Comparison of ENCODE assay signal across 7 mouse cellular contexts in the genomic region with DNA sequence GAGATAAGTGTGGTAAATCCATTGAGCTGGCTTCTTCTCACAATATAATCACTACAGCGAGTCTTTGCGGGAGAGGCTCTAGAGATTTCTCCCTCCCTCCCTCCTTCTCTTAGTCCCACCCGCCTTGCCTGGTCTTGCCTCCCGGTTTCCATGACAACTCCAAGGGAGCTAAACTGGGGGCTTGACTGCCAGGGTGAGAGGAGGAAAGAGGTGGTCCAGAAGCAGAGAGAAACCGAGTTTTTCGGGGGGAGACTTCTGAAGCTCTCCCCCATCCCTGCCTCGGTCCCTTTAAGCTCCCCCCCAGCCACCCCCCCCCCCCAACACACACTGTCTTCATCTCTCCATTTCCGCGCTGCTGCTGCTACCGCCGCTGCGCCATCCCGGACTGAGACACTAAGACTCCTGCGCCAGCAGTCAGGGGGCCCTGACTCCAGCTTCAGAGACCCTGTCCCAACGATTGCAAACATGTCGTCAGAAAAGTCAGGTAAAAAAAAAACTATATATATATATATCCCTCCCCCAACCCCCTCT. TPM values are rescaled to one million over a fixed set of nuclear protein-coding genes. Genes with fewer than 3 reads are reported as not detected.
DNase-seq lines count a peak whose midpoint lies in the region; ATAC-seq and TF ChIP-seq lines count a peak whose summit lies in the region.

TSS of gene Prrt1 (plus strand) at position 313 of the 531 bp plus-strand sequence.

- ATAC-seq in hindbrain, embryonic 12.5 days (ENCODE audit: low FRiP score) = peak; percentile 27; the same call in 1 of the 2 replicates
- ATAC-seq in liver, embryonic 11.5 days (replicated peaks; ENCODE audit: low FRiP score) = no peak

- TF ChIP-seq POLR2A in spleen, adult 2 months (IDR thresholded peaks at IDR 0.05; ENCODE audit: low read depth, low read length) = no peak
- peak; percentile 70 for TF ChIP-seq POLR2A in cortical plate, adult 2 months (IDR thresholded peaks at IDR 0.05; ENCODE audit: extremely low read depth, insufficient read depth, low read length)
- TF ChIP-seq POLR2A in small intestine, adult 2 months (IDR thresholded peaks at IDR 0.05; ENCODE audit: low read depth, low read length) = no peak

- no peak for DNase-seq in spleen, adult 2 months (ENCODE audit: low read depth in 1 of 2, low spot score in 2 of 2)
- DNase-seq in spleen, postnatal 36 days (ENCODE audit: low spot score in 2 of 2) = no peak
- DNase-seq in liver, embryonic 11.5 days (ENCODE audit: low spot score) = no peak
- DNase-seq in gastrocnemius, postnatal 14 days = no peak

- H3K4me1 ChIP-seq in spleen, adult 2 months (ENCODE audit: control insufficient read depth, insufficient read depth, insufficient read length) = peaks cover 19% of the 10 kb centered on the region
- peaks cover 5% of the 10 kb centered on the region; the same call in 1 of the 2 replicates for H3K4me1 ChIP-seq in cortical plate, adult 2 months (ENCODE audit: control insufficient read depth, insufficient read depth, low read length)
- peaks cover 61% of the 10 kb centered on the region for H3K4me1 ChIP-seq in hindbrain, embryonic 12.5 days
- H3K4me1 ChIP-seq in liver, embryonic 11.5 days (replicated peaks; ENCODE audit: control insufficient read depth, insufficient read depth, low read length) = peaks cover 36% of the 10 kb centered on the region
- peaks cover 13% of the 10 kb centered on the region for H3K4me1 ChIP-seq in small intestine, adult 2 months (ENCODE audit: control insufficient read depth, insufficient read depth, insufficient read length, low read length)

- WGBS in spleen, adult 2 months = 22% methylated on average over 16 of the region's 16 CpGs
- WGBS in hindbrain, embryonic 12.5 days = 1% methylated on average over 15 of the region's 16 CpGs
- WGBS in liver, embryonic 11.5 days = 4% methylated on average over 16 of the region's 16 CpGs
- WGBS in small intestine, adult 2 months = 61% methylated on average over 16 of the region's 16 CpGs

- H3K9ac ChIP-seq in hindbrain, embryonic 12.5 days = peak within 1 kb of the TSS; percentile 74
- no peak within 1 kb of the TSS; the same call in 1 of the 2 replicates for H3K9ac ChIP-seq in liver, embryonic 11.5 days (ENCODE audit: low read depth, low read length)

- H3K27ac ChIP-seq in spleen, adult 2 months (ENCODE audit: insufficient read depth, low read length) = peak within 1 kb of the TSS; percentile 23
- H3K27ac ChIP-seq in cortical plate, adult 2 months (ENCODE audit: insufficient read depth, low read length) = peak within 1 kb of the TSS; percentile 97
- H3K27ac ChIP-seq in hindbrain, embryonic 12.5 days = peak within 1 kb of the TSS; percentile 67; the same call in 1 of the 2 replicates
- no peak within 1 kb of the TSS for H3K27ac ChIP-seq in liver, embryonic 11.5 days (ENCODE audit: low read depth, low read length)
- peak within 1 kb of the TSS; percentile 89 for H3K27ac ChIP-seq in small intestine, adult 2 months (ENCODE audit: insufficient read depth, low read depth, low read length)

- intact Hi-C loops in gastrocnemius, postnatal 14 days (cut with DNase I; ENCODE audit: low total_unique reads) = no loop called here

- no peak for TF ChIP-seq CTCF in spleen, adult 2 months (IDR thresholded peaks at IDR 0.05; ENCODE audit: extremely low read depth, insufficient read depth, insufficient read length, insufficient replicate concordance)
- no peak for TF ChIP-seq CTCF in cortical plate, adult 2 months (IDR thresholded peaks at IDR 0.05; ENCODE audit: extremely low read depth, insufficient read depth, low read length)
- TF ChIP-seq CTCF in small intestine, adult 2 months (IDR thresholded peaks at IDR 0.05; ENCODE audit: extremely low read depth, insufficient read length, insufficient replicate concordance, low read depth, low read length) = no peak

- H3K27me3 ChIP-seq in spleen, adult 2 months (ENCODE audit: control insufficient read depth, insufficient read depth, low read length) = peaks cover 12% of the 10 kb centered on the region; the same call in 1 of the 2 replicates
- H3K27me3 ChIP-seq in hindbrain, embryonic 12.5 days = peaks cover 55% of the 10 kb centered on the region
- peaks cover 48% of the 10 kb centered on the region for H3K27me3 ChIP-seq in liver, embryonic 11.5 days (replicated peaks; ENCODE audit: control insufficient read depth, insufficient read depth, low read length)
- H3K27me3 ChIP-seq in small intestine, adult 2 months (ENCODE audit: control insufficient read depth, insufficient read depth, low read length) = peaks cover 14% of the 10 kb centered on the region

- peak within 1 kb of the TSS; percentile 23; the same call in 1 of the 2 replicates for H3K4me3 ChIP-seq in spleen, adult 2 months (ENCODE audit: extremely low read depth, insufficient read depth, insufficient read length)
- H3K4me3 ChIP-seq in cortical plate, adult 2 months (ENCODE audit: insufficient read depth, low read length) = peak within 1 kb of the TSS; percentile 75
- peak within 1 kb of the TSS; percentile 69 for H3K4me3 ChIP-seq in hindbrain, embryonic 12.5 days
- H3K4me3 ChIP-seq in liver, embryonic 11.5 days (ENCODE audit: low read depth, low read length) = peak within 1 kb of the TSS; percentile 80; the same call in 1 of the 2 replicates
- peak within 1 kb of the TSS; percentile 74 for H3K4me3 ChIP-seq in small intestine, adult 2 months (ENCODE audit: low read depth, low read length)

- H3K9me3 ChIP-seq in hindbrain, embryonic 12.5 days (replicated peaks) = no peaks in the 10 kb centered on the region
- no peaks in the 10 kb centered on the region for H3K9me3 ChIP-seq in liver, embryonic 11.5 days (ENCODE audit: control insufficient read depth, low read length)

- H3K4me2 ChIP-seq in hindbrain, embryonic 12.5 days (replicated peaks) = peak within 1 kb of the TSS; percentile 88
- H3K4me2 ChIP-seq in liver, embryonic 11.5 days = peak within 1 kb of the TSS; percentile 94

- H3K36me3 ChIP-seq in spleen, adult 2 months (ENCODE audit: control insufficient read depth, insufficient read depth, low read length) = no peaks in the 10 kb centered on the region
- H3K36me3 ChIP-seq in hindbrain, embryonic 12.5 days = no peaks in the 10 kb centered on the region
- H3K36me3 ChIP-seq in liver, embryonic 11.5 days (ENCODE audit: control insufficient read depth, insufficient read depth, low read length) = peaks cover 4% of the 10 kb centered on the region; the same call in 1 of the 2 replicates
- H3K36me3 ChIP-seq in small intestine, adult 2 months (ENCODE audit: control insufficient read depth, insufficient read depth, low read length) = no peaks in the 10 kb centered on the region; the same call in 1 of the 2 replicates

RNA-seq across cellular contexts. Expression of gene Prrt1, which starts in this region (rescaled TPM):
- polyA plus RNA-seq in spleen, adult 2 months (2012; rRNA removed) = 9.5 and 9.9 TPM in 2 replicates
- 160 and 165 TPM in 2 replicates for polyA plus RNA-seq in cortical plate, adult 2 months (2012; rRNA removed)
- polyA plus RNA-seq in hindbrain, embryonic 12.5 days (2016; fragmentation: Nextera tagmentation; extraction: Ambion mirVana) = 3.0 and 3.1 TPM in 2 replicates
- not detected in 2 replicates for polyA plus RNA-seq in liver, embryonic 11.5 days (2014; fragmentation: Nextera tagmentation; extraction: Ambion mirVana)
- polyA plus RNA-seq in small intestine, adult 2 months (2012; rRNA removed) = 5.5 and 8.0 TPM in 2 replicates
- under 1 TPM; 0.27 to 0.47 TPM for total RNA-seq in gastrocnemius, postnatal 14 days (2021)

Comparison
In these comparisons a context has a peak if more than half of its experiments do, and no peak if none do; other contexts are left out.
1. RNA of gene Prrt1 (polyA plus RNA-seq): 160 to 165 TPM in cortical plate, adult 2 months; 9.5 to 9.9 TPM in spleen, adult 2 months, 5.5 to 8.0 TPM in small intestine, adult 2 months, 3.0 to 3.1 TPM in hindbrain, embryonic 12.5 days and not detected in liver, embryonic 11.5 days; every median in the first group is over 10 times any median in the second.
2. H3K4me3 ChIP-seq: peak in every context shown above with its lines; median percentile 80 in liver, embryonic 11.5 days; 75 in cortical plate, adult 2 months; 74 in small intestine, adult 2 months; 69 in hindbrain, embryonic 12.5 days; 23 in spleen, adult 2 months.